Mouse (Mus musculus): Measurements from ENCODE around the gene Inf2.

GRCm38 (mm10) chr12:112540321-112540720 is 48.3 kb upstream of the Inf2 start:
- TF ChIP-seq CTCF (IDR thresholded peaks at IDR 0.05; ENCODE audit: low read depth, low read length) (no peak), POLR2A (IDR thresholded peaks at IDR 0.05; ENCODE audit: insufficient read depth, low read length) (no peak), EP300 (IDR thresholded peaks at IDR 0.05; ENCODE audit: insufficient read depth, low read depth, low read length) (no peak)
